Mouse (Mus musculus) lung, adult 18-20 months (tissue): ENCODE measurements at regions not wholly inside any gene's neighbourhood (a gene's known extent, or its start where the extent isn't known, plus 50 kb on each side); places are given as distances from the start of the nearest gene placed in this dataset.
"Not testable (repeated sequence)": the region's sequence is repeated elsewhere in the genome, so short reads cannot be mapped to it uniquely, and the experiment has no call there.

Source experiments
- DNase-seq, 2 experiments: peaks; one replicate each; pipeline ENCODE4 v3.0.0; 2022; ENCODE audit warnings: mixed read lengths in 2 of 2

GRCm38 (mm10) chr1:13042326-13042725 is 1628.4 kb downstream of the A830018L16Rik start:
- no peak for DNase-seq

- DNase-seq, result peak in 1 of 2 experiments; percentile 26
Observed at GRCm38 (mm10) chr1:13050140-13050775, 1636.4 kb downstream of the A830018L16Rik start.

- not testable (repeated sequence) for DNase-seq
Observed at GRCm38 (mm10) chr1:13051433-13052066, 1637.6 kb downstream of the A830018L16Rik start.

GRCm38 (mm10) chr1:13052067-13052460 is 1638.2 kb downstream of the A830018L16Rik start:
- peak; percentile 4 to 11 for DNase-seq

GRCm38 (mm10) chr1:13057741-13058140 is 1643.8 kb downstream of the A830018L16Rik start:
- DNase-seq, result no peak

- no peak for DNase-seq
Observed at GRCm38 (mm10) chr1:13059616-13060320, 1645.9 kb downstream of the A830018L16Rik start.
